Mouse (Mus musculus) ES-E14 (cell line): ENCODE measurements at regions not wholly inside any gene's neighbourhood (a gene's known extent, or its start where the extent isn't known, plus 50 kb on each side); places are given as distances from the start of the nearest gene placed in this dataset.

Experiments
- ZC3H11A ChIP-seq: IDR thresholded peaks from 2 replicates; pipeline ENCODE4 v1.6.1; 2012; ENCODE audit warnings: low read depth, mild to moderate bottlenecking, inconsistent platforms, low read length, borderline replicate concordance
- ZNF384 ChIP-seq: IDR thresholded peaks from 2 replicates; pipeline ENCODE4 v1.6.1; 2012; ENCODE audit warnings: low read depth, low read length, inconsistent platforms

DNA sequence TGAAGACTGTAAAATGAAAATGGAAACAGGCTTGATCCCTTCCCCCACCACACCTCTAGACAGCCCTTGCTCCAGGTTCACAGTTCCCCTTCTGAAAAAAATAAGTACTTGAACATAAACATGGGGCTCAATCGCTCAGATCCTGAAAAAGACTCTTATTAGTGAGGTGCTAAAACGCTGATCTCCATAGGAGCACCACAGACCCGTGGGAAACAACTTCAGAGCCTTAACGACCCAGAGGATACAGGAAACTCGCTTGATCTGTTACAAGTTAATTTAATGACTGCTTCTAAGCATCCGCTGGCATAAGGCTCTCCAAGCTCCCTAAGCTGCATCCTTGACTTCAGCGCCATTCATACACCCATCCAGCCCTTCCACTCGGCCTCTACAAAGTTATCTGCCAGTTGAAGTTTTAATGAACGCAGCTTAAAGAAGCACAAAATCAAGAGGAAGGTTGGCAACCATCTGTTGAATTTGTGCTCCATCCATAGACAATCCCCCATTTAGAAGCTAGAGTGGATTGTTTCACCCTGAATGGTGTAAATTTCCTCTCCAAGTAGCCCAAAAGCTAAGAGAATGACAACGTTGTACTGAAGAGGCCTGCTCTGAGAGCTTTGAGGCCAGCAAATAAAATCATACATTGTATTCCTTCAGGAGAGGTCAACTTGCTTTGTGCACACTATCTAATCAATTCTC is 486.9 kb upstream of the Cited2 start:
- TF ChIP-seq ZC3H11A (no peak), ZNF384 (no peak)
